Mouse (Mus musculus) neutrophil, adult 5-6 weeks (primary cell): Measurements from ENCODE around the gene Prlhr. TPM values are rescaled to one million over a fixed set of nuclear protein-coding genes. Genes with fewer than 3 reads are reported as not detected.

ENCODE experiments used
- ATAC-seq: fragments of 151-379, 151-347 bp; 2 replicates; pipeline ENCODE4 v1.8.0; 2017; ENCODE audit warnings: mild to moderate bottlenecking, moderate TSS enrichment; ENCODE audit not compliant: insufficient number of reproducible peaks, poor library complexity, low FRiP score, severe bottlenecking; ENCODE audit errors: extremely low read depth
- total RNA-seq: library from RNA; stranded (forward); fragments of 200-1000 nt; gene quantifications from 2 replicates; pipeline ENCODE4 v1.2.3, GENCODE M21; 2017

Prlhr gene
- not detected in 2 replicates for total RNA-seq

- no peak for ATAC-seq
Observed at GRCm38 (mm10) chr19:60468254-60468762, at the start of gene Prlhr. TSS of gene Prlhr (minus strand) at chr19:60468304.

DNA sequence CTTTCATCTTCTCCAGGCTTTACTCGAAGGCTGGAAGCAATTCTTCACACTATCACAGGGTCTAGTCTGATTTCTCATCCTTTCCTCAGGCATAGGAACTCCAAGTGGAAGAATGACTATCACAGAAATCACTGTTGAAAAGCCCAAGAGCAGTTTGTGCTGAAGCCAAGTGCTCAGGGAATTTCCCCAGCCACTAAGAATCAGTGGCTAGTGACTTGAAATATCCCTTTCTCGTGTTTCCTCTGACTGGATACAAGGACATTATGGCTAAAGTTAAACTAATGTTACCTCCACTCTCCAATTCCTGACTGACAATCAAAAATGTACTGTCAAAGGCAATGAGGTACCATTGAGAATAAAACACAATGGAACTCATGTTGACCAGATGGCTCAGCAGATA lies 47.0 kb upstream of the Prlhr start:
- no peak for ATAC-seq

DNA sequence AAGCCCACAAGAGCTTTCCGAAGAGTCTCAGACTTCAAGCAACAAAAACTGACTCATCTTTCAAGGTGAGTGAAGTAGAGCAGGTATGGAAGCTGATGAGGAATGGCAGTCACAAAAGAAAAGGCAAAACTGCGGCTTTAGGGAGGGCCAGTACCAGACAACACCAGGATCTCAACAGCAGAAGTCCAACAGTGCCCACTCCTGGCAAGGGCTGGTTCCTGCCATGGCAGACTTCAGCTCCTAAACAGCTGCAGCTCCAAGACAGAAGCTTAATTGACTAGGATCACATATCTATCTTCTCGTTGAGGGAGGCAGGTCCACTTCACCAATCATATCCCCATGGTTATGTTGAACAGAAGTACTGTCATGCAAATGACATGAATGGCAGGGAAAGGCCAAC lies 45.3 kb upstream of the Prlhr start:
- no peak for ATAC-seq

DNA sequence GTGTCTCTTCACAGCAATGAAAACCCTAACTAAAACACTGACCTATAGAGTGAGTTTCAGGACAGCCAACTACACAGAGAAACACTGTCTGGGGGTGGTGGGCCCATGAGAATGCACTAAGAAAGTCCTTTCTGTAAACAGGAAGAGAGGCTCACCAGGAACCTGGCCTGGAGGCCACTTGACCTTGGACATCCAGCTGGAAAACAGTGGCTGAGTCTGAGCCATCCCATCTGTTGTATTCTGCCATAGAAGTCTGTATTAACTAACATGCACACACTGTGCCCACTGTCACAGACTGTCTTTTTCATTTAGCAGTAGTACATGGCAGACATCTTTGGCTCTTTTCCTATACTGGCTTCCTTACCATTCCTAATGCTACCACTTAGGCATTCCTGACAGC lies 32.1 kb upstream of the Prlhr start:
- no peak for ATAC-seq

GRCm38 (mm10) chr19:60497171-60497570 lies 29.1 kb upstream of the Prlhr start:
- no peak for ATAC-seq

GRCm38 (mm10) chr19:60495772-60496171 lies 27.7 kb upstream of the Prlhr start:
- ATAC-seq: no peak

GRCm38 (mm10) chr19:60489566-60489965 lies 21.5 kb upstream of the Prlhr start:
- ATAC-seq: no peak

GRCm38 (mm10) chr19:60485261-60485660 lies 17.2 kb upstream of the Prlhr start:
- no peak for ATAC-seq

- no peak for ATAC-seq
Observed at GRCm38 (mm10) chr19:60478859-60479258, 10.8 kb upstream of the Prlhr start.

GRCm38 (mm10) chr19:60477788-60478187 lies 9.7 kb upstream of the Prlhr start:
- ATAC-seq: no peak

GRCm38 (mm10) chr19:60468846-60469245 lies 742 bp upstream of the Prlhr start:
- no peak for ATAC-seq

DNA sequence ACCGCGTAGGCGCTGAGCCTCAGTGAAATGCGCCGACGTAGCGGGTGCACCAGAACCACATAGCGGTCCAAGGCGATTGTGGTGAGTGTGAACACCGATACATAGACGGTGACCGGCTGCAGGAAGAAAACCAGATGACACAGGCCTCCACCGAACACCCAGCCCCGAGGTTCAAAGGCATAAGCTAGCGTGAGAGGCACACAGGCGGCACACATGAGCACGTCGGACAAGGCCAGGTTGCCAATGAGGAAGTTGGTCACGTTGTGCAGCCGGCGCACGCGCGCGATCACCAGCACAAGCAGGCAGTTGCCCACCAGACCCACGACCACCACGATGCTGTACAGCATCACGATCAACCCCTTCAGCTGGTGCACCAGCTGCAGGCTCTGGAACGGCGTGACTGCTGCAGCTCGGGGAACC lies 506 bp downstream of the Prlhr start:
- ATAC-seq: no peak

DNA sequence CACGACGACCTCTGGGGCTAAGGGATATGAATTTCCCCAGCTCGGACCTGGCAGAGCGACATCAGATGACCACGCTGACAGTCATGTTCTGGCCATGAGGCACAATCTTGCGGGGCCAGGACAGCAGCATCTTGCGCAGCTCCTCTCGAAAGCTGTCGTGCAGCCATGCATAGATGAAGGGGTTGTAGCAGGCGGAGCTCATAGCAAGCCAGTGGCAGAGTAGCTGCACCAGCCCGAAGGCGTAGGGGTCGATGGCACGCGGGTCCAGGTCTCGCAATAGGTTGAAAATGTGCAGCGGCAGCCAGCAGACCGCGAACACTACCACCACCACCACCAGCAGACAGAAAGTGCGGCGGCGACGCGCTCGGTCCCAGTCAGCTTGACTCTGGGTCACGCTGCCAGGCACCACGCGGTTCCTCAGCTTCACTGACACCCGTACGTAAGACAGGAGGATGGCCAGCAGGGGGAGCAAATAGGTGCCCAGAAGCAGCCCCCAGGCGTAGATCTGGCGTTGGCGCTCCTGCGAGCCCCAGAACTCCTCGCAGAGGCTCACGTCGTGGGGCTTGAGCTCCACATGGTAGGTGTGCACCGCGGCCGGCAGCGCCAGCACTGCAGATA lies 1.0 kb downstream of the Prlhr start:
- peak; percentile 61; the same call in 1 of the 2 replicates for ATAC-seq

GRCm38 (mm10) chr19:60465726-60466125 lies 2.4 kb downstream of the Prlhr start:
- no peak for ATAC-seq

DNA sequence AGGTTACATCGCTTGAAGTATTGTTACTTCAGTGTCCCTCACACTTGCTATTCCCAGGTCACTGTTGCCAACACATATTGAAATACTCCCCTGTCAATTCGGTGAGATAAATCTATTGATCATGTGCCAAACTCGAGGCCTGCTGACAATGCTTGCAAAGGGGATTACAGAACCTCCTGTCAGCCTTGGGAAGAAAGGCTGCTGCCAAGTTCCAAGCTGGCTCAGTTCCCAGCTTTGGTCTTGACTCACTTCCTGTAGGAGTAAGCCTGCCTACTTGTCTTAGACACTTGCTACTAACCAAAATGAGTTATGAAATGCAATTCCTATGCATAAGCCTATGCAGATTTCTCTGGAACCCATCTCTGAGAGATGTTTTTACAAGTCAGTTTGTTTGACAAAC lies 4.2 kb downstream of the Prlhr start:
- no peak for ATAC-seq

GRCm38 (mm10) chr19:60463440-60463839 lies 4.7 kb downstream of the Prlhr start:
- no peak for ATAC-seq

DNA sequence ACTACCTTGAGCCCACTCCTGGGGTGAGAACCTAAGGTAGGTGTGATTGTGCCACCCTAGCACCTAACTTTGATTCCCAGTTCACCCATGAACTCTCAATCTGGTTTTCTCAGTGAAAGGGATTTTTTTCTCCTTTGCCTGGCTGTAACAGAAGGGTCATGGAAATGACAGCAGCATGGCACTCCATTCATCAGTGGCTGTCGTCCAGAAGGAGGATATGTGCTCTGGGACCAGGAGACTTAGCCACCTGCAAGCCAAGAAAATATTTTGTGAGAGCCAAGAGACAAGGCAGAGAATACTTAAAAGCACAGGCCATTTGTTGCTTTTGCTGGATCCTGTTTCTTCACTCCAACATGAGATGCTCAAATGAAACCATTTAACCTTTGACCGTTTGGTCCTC lies 6.6 kb downstream of the Prlhr start:
- ATAC-seq: no peak

DNA sequence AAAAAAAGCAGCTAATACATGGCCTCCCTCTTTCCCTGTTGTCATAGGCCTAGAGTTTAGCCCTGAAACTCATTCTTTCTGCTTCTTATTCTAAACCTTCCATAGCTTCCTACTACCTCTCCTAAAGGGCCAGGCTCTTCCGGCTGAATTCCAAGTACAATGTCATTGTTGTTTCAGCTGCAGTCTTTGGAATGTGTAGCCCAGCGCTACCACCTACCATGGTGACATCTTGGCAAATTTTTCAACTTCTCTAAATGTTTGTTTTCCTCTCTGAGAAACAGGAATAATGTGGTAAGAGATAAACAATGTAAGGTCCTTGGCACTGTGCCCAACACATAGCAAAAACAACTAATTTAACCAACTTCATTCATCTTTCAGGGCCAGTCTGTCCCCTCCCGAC lies 8.4 kb downstream of the Prlhr start:
- ATAC-seq: no peak

DNA sequence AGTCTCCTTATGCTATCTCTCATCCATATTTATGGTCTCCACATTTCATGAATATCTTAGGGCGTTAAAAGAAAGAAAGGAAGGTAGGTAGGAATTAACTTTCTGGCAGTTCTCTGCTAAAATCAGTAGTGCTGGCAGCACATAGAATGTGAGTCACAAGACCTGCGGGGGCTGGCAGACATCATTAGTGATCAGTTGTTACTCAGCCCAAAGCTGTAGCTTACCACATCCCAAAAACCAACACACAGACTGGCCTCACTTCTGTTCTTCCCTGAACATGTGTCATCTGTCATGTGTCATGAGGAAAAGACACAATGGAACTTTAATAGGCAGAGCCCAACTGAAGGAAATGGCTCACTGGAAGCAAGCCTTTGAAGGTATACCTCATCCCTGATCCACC lies 9.0 kb downstream of the Prlhr start:
- ATAC-seq: no peak

DNA sequence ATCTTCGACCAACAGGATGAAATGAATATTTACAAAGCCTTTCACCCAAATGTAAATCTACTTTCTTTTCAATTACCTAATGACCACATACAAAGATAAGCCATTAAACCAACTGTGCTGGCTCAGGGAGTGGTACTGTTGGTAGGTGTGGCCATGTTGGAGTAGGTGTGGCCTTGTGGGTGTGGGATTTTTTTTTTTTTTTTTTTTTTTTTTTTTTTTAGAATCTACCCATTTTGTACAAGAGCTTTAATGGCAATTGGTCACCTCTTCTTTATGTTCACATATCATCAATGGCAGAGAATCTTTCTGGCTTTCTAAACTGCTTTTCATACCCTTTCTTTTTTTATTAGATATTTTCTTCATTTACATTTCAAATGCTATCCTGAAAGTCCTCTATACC lies 12.3 kb downstream of the Prlhr start:
- no peak for ATAC-seq

- ATAC-seq: no peak
Observed at GRCm38 (mm10) chr19:60440531-60440930, 27.6 kb downstream of the Prlhr start.
